Mouse (Mus musculus): ENCODE measurements at regions not wholly inside any gene's neighbourhood (a gene's known extent, or its start where the extent isn't known, plus 50 kb on each side); places are given as distances from the start of the nearest gene placed in this dataset.

GRCm38 (mm10) chr4:34484273-34484672, 66.5 kb upstream of the Akirin2 start:
- no peak for ATAC-seq (ENCODE audit: insufficient number of reproducible peaks, low FRiP score, low TSS enrichment)

- ATAC-seq (ENCODE audit: insufficient number of reproducible peaks, low FRiP score, low TSS enrichment): no peak
Observed at GRCm38 (mm10) chr4:34485574-34485973, 65.2 kb upstream of the Akirin2 start.

- no peak for ATAC-seq (ENCODE audit: insufficient number of reproducible peaks, low FRiP score, low TSS enrichment)
Observed at GRCm38 (mm10) chr4:34494961-34495723, 55.6 kb upstream of the Akirin2 start.

GRCm38 (mm10) chr4:34498325-34498724, 52.4 kb upstream of the Akirin2 start:
- ATAC-seq (ENCODE audit: insufficient number of reproducible peaks, low FRiP score, low TSS enrichment): peak; percentile 19; the same call in 1 of the 2 replicates

DNA sequence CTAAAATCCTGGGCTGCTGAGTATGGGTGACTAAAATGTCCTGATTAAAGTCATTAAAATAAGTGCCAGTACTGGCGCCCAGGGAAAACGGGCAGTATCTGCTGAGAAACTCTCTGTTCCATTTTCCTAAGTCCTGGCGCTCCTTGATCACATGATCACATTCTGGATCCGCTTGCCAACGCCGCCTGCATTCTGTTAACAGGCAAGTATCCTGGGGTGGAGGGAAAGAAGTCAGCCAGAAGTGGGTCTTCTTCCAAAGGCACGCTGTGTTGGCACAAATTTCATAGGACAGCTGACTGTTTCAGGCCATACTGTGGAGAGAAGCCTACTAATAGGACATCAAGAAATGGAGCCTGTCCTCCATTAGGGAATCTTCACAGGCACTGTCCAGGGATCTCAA, 52.0 kb upstream of the Akirin2 start:
- ATAC-seq (ENCODE audit: insufficient number of reproducible peaks, low FRiP score, low TSS enrichment): peak; percentile 86

- ATAC-seq (ENCODE audit: insufficient number of reproducible peaks, low FRiP score, low TSS enrichment): 0 out of 2 replicates have a peak, but pooled peaks have one; percentile 2
Observed at GRCm38 (mm10) chr4:34499731-34500130, 51.0 kb upstream of the Akirin2 start.
